Comparison of ENCODE assay signal across 14 mouse cellular contexts in genomic region chr11:78349441-78350358, GRCm38 (mm10). TPM values are rescaled to one million over a fixed set of nuclear protein-coding genes. Genes with fewer than 3 reads are reported as not detected.
DNase-seq lines count a peak whose midpoint lies in the region; ATAC-seq and TF ChIP-seq lines count a peak whose summit lies in the region.
"Had no signal": no experiment of that assay in that cellular context is flagged by ENCODE, and none has a peak within 500 bp of the region (broad histone marks: within the 10 kb centered on the region; RNA-seq: fewer than 3 reads in every experiment).

No protein-coding gene starts in this region.

- peaks cover 23% of the 10 kb centered on the region for H3K36me3 ChIP-seq in embryonic facial prominence, embryonic 13.5 days
- peaks cover 34% of the 10 kb centered on the region for H3K36me3 ChIP-seq in embryonic facial prominence, embryonic 10.5 days (replicated peaks)
- H3K36me3 ChIP-seq in liver, adult 2 months (ENCODE audit: control insufficient read depth, insufficient read depth, low read length) = no peaks in the 10 kb centered on the region

- no peak for TF ChIP-seq CTCF in liver, adult 2 months (IDR thresholded peaks at IDR 0.05; ENCODE audit: low read depth, low read length)
- no peak for TF ChIP-seq CTCF in bone marrow macrophage, adult 2 months (IDR thresholded peaks at IDR 0.05; ENCODE audit: low read depth, low read length)

- no peak overlapping the region for H3K4me3 ChIP-seq in embryonic facial prominence, embryonic 13.5 days
- no peak overlapping the region for H3K4me3 ChIP-seq in embryonic facial prominence, embryonic 10.5 days
- no peak overlapping the region for H3K4me3 ChIP-seq in liver, adult 2 months (ENCODE audit: insufficient read depth, low read depth, low read length)
- H3K4me3 ChIP-seq in bone marrow macrophage, adult 2 months (ENCODE audit: insufficient read depth, low read length) = no peak overlapping the region
- H3K4me3 ChIP-seq: hindbrain, embryonic 15.5 days had no signal

- H3K9ac ChIP-seq in embryonic facial prominence, embryonic 13.5 days = 0 out of 2 replicates have a peak overlapping the region, but pooled peaks have one; percentile 28
- H3K9ac ChIP-seq in liver, adult 2 months (ENCODE audit: low read depth, low read length) = no peak overlapping the region
- H3K9ac ChIP-seq: hindbrain, embryonic 15.5 days had no signal

- no peak for DNase-seq in embryonic facial prominence, embryonic 10.5 days (ENCODE audit: low spot score)
- peak; percentile 19 for DNase-seq in liver, adult 2 months (ENCODE audit: extremely low read depth, low read depth, low spot score)
- DNase-seq in liver = no peak
- no peak for DNase-seq in right cerebral cortex, postnatal 25 days
- DNase-seq: lung, postnatal 10 days had no signal

- no peaks in the 10 kb centered on the region for H3K27me3 ChIP-seq in embryonic facial prominence, embryonic 13.5 days
- no peaks in the 10 kb centered on the region for H3K27me3 ChIP-seq in embryonic facial prominence, embryonic 10.5 days (replicated peaks; ENCODE audit: low read depth, poor library complexity, severe bottlenecking)
- no peaks in the 10 kb centered on the region for H3K27me3 ChIP-seq in liver, adult 2 months (ENCODE audit: control insufficient read depth, insufficient read depth, low read length)
- H3K27me3 ChIP-seq: hindbrain, embryonic 15.5 days had no signal

- no peak for ATAC-seq in embryonic facial prominence, embryonic 13.5 days (ENCODE audit: insufficient number of reproducible peaks, insufficient read depth, low FRiP score, low TSS enrichment, low read depth)
- ATAC-seq in monocyte, adult 5-6 weeks (replicated peaks; ENCODE audit: insufficient number of reproducible peaks, low FRiP score, low TSS enrichment, poor library complexity, severe bottlenecking) = peak; percentile 36
- no peak for ATAC-seq in erythroid progenitor cell, adult 5-6 weeks (replicated peaks; ENCODE audit: low FRiP score, poor library complexity, severe bottlenecking)
- ATAC-seq: midbrain, embryonic 16.5 days had no signal

- WGBS in embryonic facial prominence, embryonic 13.5 days = 63% methylated on average over 4 of the region's 4 CpGs
- WGBS in embryonic facial prominence, embryonic 10.5 days = 88% methylated on average over 4 of the region's 4 CpGs
- 61% methylated on average over 4 of the region's 4 CpGs for WGBS in liver, adult 2 months

- peak overlapping the region; percentile 28; the same call in 1 of the 2 replicates for H3K27ac ChIP-seq in embryonic facial prominence, embryonic 13.5 days
- H3K27ac ChIP-seq in embryonic facial prominence, embryonic 10.5 days (replicated peaks) = no peak overlapping the region
- H3K27ac ChIP-seq in liver, adult 2 months (replicated peaks; ENCODE audit: insufficient read depth, low read depth, low read length) = no peak overlapping the region
- peak overlapping the region; percentile 51; the same call in 1 of the 2 replicates for H3K27ac ChIP-seq in bone marrow macrophage, adult 2 months (ENCODE audit: insufficient read depth, low read depth, low read length)
- H3K27ac ChIP-seq: hindbrain, embryonic 15.5 days had no signal

- H3K4me2 ChIP-seq in embryonic facial prominence, embryonic 13.5 days = no peak overlapping the region
- H3K4me2 ChIP-seq: hindbrain, embryonic 15.5 days had no signal

- peaks cover 34% of the 10 kb centered on the region for H3K4me1 ChIP-seq in embryonic facial prominence, embryonic 13.5 days
- peaks cover 40% of the 10 kb centered on the region for H3K4me1 ChIP-seq in embryonic facial prominence, embryonic 10.5 days
- H3K4me1 ChIP-seq in liver, adult 2 months (ENCODE audit: control insufficient read depth, insufficient read depth, low read length) = peaks cover 9% of the 10 kb centered on the region
- peaks cover 60% of the 10 kb centered on the region for H3K4me1 ChIP-seq in bone marrow macrophage, adult 2 months (ENCODE audit: control insufficient read depth, insufficient read depth, low read length)

- TF ChIP-seq POLR2A in liver, adult 2 months (IDR thresholded peaks at IDR 0.05; ENCODE audit: extremely low read depth, insufficient read depth, low read length) = no peak
- TF ChIP-seq POLR2A in bone marrow macrophage, adult 2 months (IDR thresholded peaks at IDR 0.05; ENCODE audit: borderline replicate concordance, low read depth, low read length) = no peak

- no peaks in the 10 kb centered on the region for H3K79me2 ChIP-seq in liver, adult 2 months (ENCODE audit: control insufficient read depth, insufficient read depth, low read length)

- no peaks in the 10 kb centered on the region for H3K9me3 ChIP-seq in embryonic facial prominence, embryonic 13.5 days
- no peaks in the 10 kb centered on the region for H3K9me3 ChIP-seq in embryonic facial prominence, embryonic 10.5 days
- H3K9me3 ChIP-seq: G1E; hindbrain, embryonic 15.5 days had no signal

RNA-seq across cellular contexts. Expression of gene Unc119, which starts 6.4 kb away (rescaled TPM):
- polyA plus RNA-seq in embryonic facial prominence, embryonic 13.5 days (2015; fragmentation: Nextera tagmentation; extraction: Ambion mirVana) = 66.7 and 71.4 TPM in 2 replicates
- polyA plus RNA-seq in embryonic facial prominence, embryonic 10.5 days (2016; fragmentation: Nextera tagmentation; extraction: Ambion mirVana) = 67.7 and 69.1 TPM in 2 replicates
- 5.5 and 7.2 TPM in 2 replicates for total RNA-seq in liver, adult 2 months (2014; rRNA removed)
- 7.7 and 12.7 TPM in 2 replicates for polyA plus RNA-seq in liver, adult 2 months (2012; rRNA removed)
- 35.5 and 38.5 TPM in 2 replicates for polyA plus RNA-seq in bone marrow macrophage, adult 2 months (2012; ENCODE audit: insufficient read depth, insufficient read length, missing spikeins)
- 88.0 to 122 TPM (median 99.7 TPM) in 3 replicates for total RNA-seq in monocyte, adult 5-6 weeks (2017)
- 17.2 and 20.9 TPM in 2 replicates for total RNA-seq in erythroid progenitor cell, adult 5-6 weeks (2015; ENCODE audit: low replicate concordance)
- total RNA-seq in erythroid progenitor cell, adult 5-6 weeks (2017; ENCODE audit: low replicate concordance) = 7.9 and 8.3 TPM in 2 replicates

RNA-seq across cellular contexts. Expression of gene Pigs, which starts 21.5 kb away (rescaled TPM):
- polyA plus RNA-seq in embryonic facial prominence, embryonic 13.5 days (2015; fragmentation: Nextera tagmentation; extraction: Ambion mirVana) = 75.7 and 79.5 TPM in 2 replicates
- polyA plus RNA-seq in embryonic facial prominence, embryonic 10.5 days (2016; fragmentation: Nextera tagmentation; extraction: Ambion mirVana) = 73.7 and 74.9 TPM in 2 replicates
- total RNA-seq in liver, adult 2 months (2014; rRNA removed) = 6.6 and 8.6 TPM in 2 replicates
- polyA plus RNA-seq in liver, adult 2 months (2012; rRNA removed) = 34.9 and 35.5 TPM in 2 replicates
- polyA plus RNA-seq in bone marrow macrophage, adult 2 months (2012; ENCODE audit: insufficient read depth, insufficient read length, missing spikeins) = 80.8 and 85.9 TPM in 2 replicates
- 17.5 to 25.1 TPM (median 18.5 TPM) in 3 replicates for total RNA-seq in monocyte, adult 5-6 weeks (2017)
- total RNA-seq in erythroid progenitor cell, adult 5-6 weeks (2015; ENCODE audit: low replicate concordance) = 7.2 and 14.3 TPM in 2 replicates
- total RNA-seq in erythroid progenitor cell, adult 5-6 weeks (2017; ENCODE audit: low replicate concordance) = 3.6 and 3.9 TPM in 2 replicates

RNA-seq across cellular contexts. Expression of gene Aldoc, which starts 26.9 kb away (rescaled TPM):
- polyA plus RNA-seq in embryonic facial prominence, embryonic 13.5 days (2015; fragmentation: Nextera tagmentation; extraction: Ambion mirVana) = 16.6 and 21.1 TPM in 2 replicates
- 3.0 and 3.2 TPM in 2 replicates for polyA plus RNA-seq in embryonic facial prominence, embryonic 10.5 days (2016; fragmentation: Nextera tagmentation; extraction: Ambion mirVana)
- 15.8 and 16.9 TPM in 2 replicates for total RNA-seq in liver, adult 2 months (2014; rRNA removed)
- 8.8 and 19.1 TPM in 2 replicates for polyA plus RNA-seq in liver, adult 2 months (2012; rRNA removed)
- polyA plus RNA-seq in bone marrow macrophage, adult 2 months (2012; ENCODE audit: insufficient read depth, insufficient read length, missing spikeins) = 21.9 and 31.0 TPM in 2 replicates
- 0.78 to 8.6 TPM (median 1.3 TPM) in 3 replicates for total RNA-seq in monocyte, adult 5-6 weeks (2017)
- total RNA-seq in erythroid progenitor cell, adult 5-6 weeks (2015; ENCODE audit: low replicate concordance) = 1.3 and 16.2 TPM in 2 replicates
- 2.4 and 3.0 TPM in 2 replicates for total RNA-seq in erythroid progenitor cell, adult 5-6 weeks (2017; ENCODE audit: low replicate concordance)

RNA-seq across cellular contexts. Expression of gene Foxn1, which starts 36.7 kb away (rescaled TPM):
- 0.73 and 1.1 TPM in 2 replicates for polyA plus RNA-seq in embryonic facial prominence, embryonic 13.5 days (2015; fragmentation: Nextera tagmentation; extraction: Ambion mirVana)
- 0.21 and 0.26 TPM in 2 replicates for polyA plus RNA-seq in embryonic facial prominence, embryonic 10.5 days (2016; fragmentation: Nextera tagmentation; extraction: Ambion mirVana)
- total RNA-seq in liver, adult 2 months (2014; rRNA removed) = not detected in 2 replicates
- polyA plus RNA-seq in liver, adult 2 months (2012; rRNA removed) = not detected in 2 replicates
- polyA plus RNA-seq in bone marrow macrophage, adult 2 months (2012; ENCODE audit: insufficient read depth, insufficient read length, missing spikeins) = not detected in 2 replicates
- not detected in 3 replicates for total RNA-seq in monocyte, adult 5-6 weeks (2017)
- not detected in 2 replicates for total RNA-seq in erythroid progenitor cell, adult 5-6 weeks (2015; ENCODE audit: low replicate concordance)
- not detected in 2 replicates for total RNA-seq in erythroid progenitor cell, adult 5-6 weeks (2017; ENCODE audit: low replicate concordance)
- total RNA-seq: heart, adult 18-20 months; neutrophil, adult 5-6 weeks had no signal
- polyA plus RNA-seq: G1E; hindbrain, embryonic 15.5 days; midbrain, embryonic 16.5 days had no signal

RNA-seq across cellular contexts. Expression of gene Spag5, which starts 48.4 kb away (rescaled TPM):
- polyA plus RNA-seq in embryonic facial prominence, embryonic 13.5 days (2015; fragmentation: Nextera tagmentation; extraction: Ambion mirVana) = 36.4 and 44.3 TPM in 2 replicates
- polyA plus RNA-seq in embryonic facial prominence, embryonic 10.5 days (2016; fragmentation: Nextera tagmentation; extraction: Ambion mirVana) = 65.7 and 73.1 TPM in 2 replicates
- total RNA-seq in liver, adult 2 months (2014; rRNA removed) = 0.54 and 0.83 TPM in 2 replicates
- 0.15 and 0.19 TPM in 2 replicates for polyA plus RNA-seq in liver, adult 2 months (2012; rRNA removed)
- polyA plus RNA-seq in bone marrow macrophage, adult 2 months (2012; ENCODE audit: insufficient read depth, insufficient read length, missing spikeins) = 19.3 and 28.1 TPM in 2 replicates
- 0.64 to 3.1 TPM (median 1.4 TPM) in 3 replicates for total RNA-seq in monocyte, adult 5-6 weeks (2017)
- total RNA-seq in erythroid progenitor cell, adult 5-6 weeks (2015; ENCODE audit: low replicate concordance) = 234 and 259 TPM in 2 replicates
- total RNA-seq in erythroid progenitor cell, adult 5-6 weeks (2017; ENCODE audit: low replicate concordance) = 464 and 490 TPM in 2 replicates

Comparison
In these comparisons a context has a peak if more than half of its experiments do, and no peak if none do; other contexts are left out.
1. H3K27ac ChIP-seq: peak in embryonic facial prominence, embryonic 13.5 days (single experiment) and bone marrow macrophage, adult 2 months (single experiment); none in embryonic facial prominence, embryonic 10.5 days (single experiment) and liver, adult 2 months (single experiment).